Mouse (Mus musculus): Measurements from ENCODE around the gene Pdss2.

DNA sequence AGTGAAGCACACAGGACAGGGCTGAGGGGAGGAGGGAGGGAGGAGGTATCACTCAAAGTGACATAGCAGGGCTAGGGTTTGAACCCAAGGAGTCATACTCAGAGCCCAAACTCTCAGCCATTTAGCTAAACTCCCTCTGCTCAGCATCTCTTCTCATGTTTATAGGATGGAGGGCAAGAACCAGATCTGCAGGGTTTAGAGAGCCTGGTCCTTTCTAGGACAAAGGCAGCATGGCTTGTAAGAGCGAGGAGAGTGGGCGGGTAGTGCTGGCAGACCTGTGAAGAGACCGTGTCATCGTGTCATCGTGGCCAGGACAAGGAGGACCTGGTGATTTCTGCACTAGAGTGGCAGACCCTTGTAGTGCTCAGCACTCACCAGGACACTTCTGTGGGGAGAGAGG, 99.7 kb downstream of the Pdss2 start:
- TF ChIP-seq POLR2A (IDR thresholded peaks at IDR 0.05; ENCODE audit: extremely low read depth, insufficient read depth, low read length) (no peak), CTCF (IDR thresholded peaks at IDR 0.05; ENCODE audit: low read depth, low read length) (no peak)

All from liver, adult 2 months (tissue).